8 mouse cellular contexts compared by ENCODE assay signal in the genomic region with DNA sequence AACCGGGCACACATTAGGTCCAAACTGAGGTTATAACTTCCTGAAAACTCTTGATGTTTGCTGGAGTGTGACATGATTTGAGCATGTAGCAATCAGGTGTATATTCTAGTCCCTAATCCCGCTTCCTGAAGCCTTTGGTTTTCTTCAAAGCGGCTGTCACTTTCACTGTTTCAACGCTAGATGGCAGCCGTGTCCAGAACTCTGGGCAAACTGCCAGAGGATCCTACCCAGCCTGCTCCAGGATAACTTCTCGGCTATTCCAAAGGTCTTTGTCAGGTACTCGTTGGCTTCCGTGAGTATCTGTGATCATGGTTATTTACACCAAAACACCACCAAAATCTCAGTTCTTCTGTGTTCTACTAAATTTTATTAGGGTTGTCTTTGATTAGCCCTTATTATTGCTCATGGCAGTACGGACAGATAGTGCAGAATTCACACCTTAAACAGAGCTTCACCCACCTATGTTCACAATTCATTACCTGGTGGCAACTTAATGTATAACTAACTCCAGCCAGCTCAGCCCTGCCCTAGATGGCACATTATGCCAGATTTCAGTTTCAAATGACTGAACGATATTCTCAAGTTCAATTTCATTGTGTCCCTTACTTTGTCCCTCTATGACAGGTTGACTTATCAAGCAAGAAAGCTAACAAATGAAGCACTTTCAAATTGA.
DNase-seq lines count a peak whose midpoint lies in the region; ATAC-seq and TF ChIP-seq lines count a peak whose summit lies in the region.

No protein-coding gene starts in this region.

- H3K4me1 ChIP-seq in G1E (ENCODE audit: insufficient read depth, low read depth, low read length), result no peaks in the 10 kb centered on the region
- H3K4me1 ChIP-seq in bone marrow, adult 2 months (ENCODE audit: control insufficient read depth, insufficient read depth, low read length), result no peaks in the 10 kb centered on the region
- no peaks in the 10 kb centered on the region for H3K4me1 ChIP-seq in embryonic facial prominence, embryonic 14.5 days (ENCODE audit: control insufficient read depth, insufficient read depth, low read length)
- no peaks in the 10 kb centered on the region for H3K4me1 ChIP-seq in lung, postnatal 0 days (ENCODE audit: insufficient read depth, low read depth, low read length)

- TF ChIP-seq CTCF in G1E (IDR thresholded peaks at IDR 0.05; ENCODE audit: low read depth, low read length), result peak; percentile 49; the same call in 1 of the 2 replicates
- TF ChIP-seq CTCF in bone marrow, adult 2 months (IDR thresholded peaks at IDR 0.05; ENCODE audit: control insufficient read depth, insufficient read depth, low read length), result peak; percentile 33; the same call in 1 of the 2 replicates
- peak; percentile 82 for TF ChIP-seq CTCF in lung, postnatal 0 days (IDR thresholded peaks at IDR 0.05)

- peak; percentile 23 for DNase-seq in G1E (ENCODE audit: low spot score)
- DNase-seq in embryonic facial prominence, embryonic 14.5 days (ENCODE audit: low spot score), result peak; percentile 63
- peak; percentile 59 to 63 for DNase-seq in heart, postnatal 36 days
- peak; percentile 57 for DNase-seq in large intestine, adult 2 months (ENCODE audit: low read depth, low spot score)
- peak; percentile 71 for DNase-seq in lung, postnatal 0 days (ENCODE audit: low spot score)
- DNase-seq in retina, adult 2 months (ENCODE audit: low read depth, low spot score), result peak; percentile 41
- no peak for DNase-seq in spleen, adult 18-20 months

- WGBS in bone marrow, adult 2 months, result 24% methylated on average over 10 of the region's 10 CpGs
- WGBS in embryonic facial prominence, embryonic 14.5 days, result 22% methylated on average over 10 of the region's 10 CpGs
- WGBS in large intestine, adult 2 months, result 7% methylated on average over 10 of the region's 10 CpGs
- WGBS in lung, postnatal 0 days, result 21% methylated on average over 10 of the region's 10 CpGs

- no peak overlapping the region for H3K4me3 ChIP-seq in G1E (ENCODE audit: low read depth, low read length)
- no peak overlapping the region for H3K4me3 ChIP-seq in bone marrow, adult 2 months (replicated peaks; ENCODE audit: control insufficient read depth, low read depth, low read length)
- H3K4me3 ChIP-seq in embryonic facial prominence, embryonic 14.5 days (ENCODE audit: low read depth, low read length), result no peak overlapping the region
- H3K4me3 ChIP-seq in lung, postnatal 0 days (ENCODE audit: low read depth, low read length), result no peak overlapping the region

- no peak overlapping the region for H3K27ac ChIP-seq in bone marrow, adult 2 months (ENCODE audit: control insufficient read depth, insufficient read depth, low read depth, low read length, poor library complexity)
- no peak overlapping the region for H3K27ac ChIP-seq in embryonic facial prominence, embryonic 14.5 days (replicated peaks; ENCODE audit: low read depth, low read length)
- no peak overlapping the region for H3K27ac ChIP-seq in lung, postnatal 0 days (ENCODE audit: low read length)

- H3K9me3 ChIP-seq in G1E (replicated peaks), result peaks cover 2% of the 10 kb centered on the region
- H3K9me3 ChIP-seq in embryonic facial prominence, embryonic 14.5 days (ENCODE audit: control insufficient read depth, low read length), result no peaks in the 10 kb centered on the region
- no peaks in the 10 kb centered on the region for H3K9me3 ChIP-seq in lung, postnatal 0 days (ENCODE audit: low read length)

- no peak for TF ChIP-seq POLR2A in bone marrow, adult 2 months (IDR thresholded peaks at IDR 0.05; ENCODE audit: borderline replicate concordance, control insufficient read depth, low read depth, low read length)

- H3K4me2 ChIP-seq in embryonic facial prominence, embryonic 14.5 days (ENCODE audit: low read depth, low read length), result no peak overlapping the region
- no peak overlapping the region for H3K4me2 ChIP-seq in lung, postnatal 0 days (replicated peaks; ENCODE audit: low read depth, low read length)

- intact Hi-C loops in heart, postnatal 36 days (cut with DNase I), result no loop called here

- H3K9ac ChIP-seq in embryonic facial prominence, embryonic 14.5 days (ENCODE audit: low read depth, low read length), result no peak overlapping the region
- no peak overlapping the region for H3K9ac ChIP-seq in lung, postnatal 0 days (replicated peaks; ENCODE audit: low read depth)

- no peaks in the 10 kb centered on the region for H3K27me3 ChIP-seq in G1E (ENCODE audit: insufficient read depth, low read length)
- no peaks in the 10 kb centered on the region for H3K27me3 ChIP-seq in embryonic facial prominence, embryonic 14.5 days (replicated peaks; ENCODE audit: control insufficient read depth, insufficient read depth, low read length)
- H3K27me3 ChIP-seq in lung, postnatal 0 days (replicated peaks; ENCODE audit: insufficient read depth, low read length), result no peaks in the 10 kb centered on the region

- no peaks in the 10 kb centered on the region for H3K36me3 ChIP-seq in G1E (replicated peaks)
- H3K36me3 ChIP-seq in embryonic facial prominence, embryonic 14.5 days (ENCODE audit: control insufficient read depth, insufficient read depth, low read length), result no peaks in the 10 kb centered on the region
- H3K36me3 ChIP-seq in lung, postnatal 0 days (ENCODE audit: insufficient read depth, low read length), result no peaks in the 10 kb centered on the region

- TF ChIP-seq EP300 in lung, postnatal 0 days (IDR thresholded peaks at IDR 0.05), result no peak

- no peak for ATAC-seq in G1E (ENCODE audit: extremely low read depth, insufficient number of reproducible peaks, low FRiP score, poor library complexity, severe bottlenecking)
- ATAC-seq in embryonic facial prominence, embryonic 14.5 days (ENCODE audit: low read depth), result no peak
- no peak for ATAC-seq in lung, postnatal 0 days

Comparison
In these comparisons a context has a peak if more than half of its experiments do, and no peak if none do; other contexts are left out.
1. DNase-seq: peak in G1E (single experiment), embryonic facial prominence, embryonic 14.5 days (single experiment), heart, postnatal 36 days (2 of 2), large intestine, adult 2 months (single experiment), lung, postnatal 0 days (single experiment) and retina, adult 2 months (single experiment); none in spleen, adult 18-20 months (0 of 2).
2. Peak in every context shown above with its lines, with median percentiles within 50 percentile points of each other: CTCF ChIP-seq.